Mouse (Mus musculus) right cerebral cortex, postnatal 10 days (tissue): ENCODE measurements at regions not wholly inside any gene's neighbourhood (a gene's known extent, or its start where the extent isn't known, plus 50 kb on each side); places are given as distances from the start of the nearest gene placed in this dataset.

ENCODE experiments used
- DNase-seq, 2 experiments: peaks; one replicate each; pipeline ENCODE4 v3.0.0; 2021; ENCODE audit warnings: low spot score in 2 of 2

- no peak for DNase-seq
Measured at GRCm38 (mm10) chr12:104567622-104568021, 94.5 kb upstream of the Gsc start.

- no peak for DNase-seq
Measured at GRCm38 (mm10) chr12:104562961-104563360, 89.8 kb upstream of the Gsc start.

DNA sequence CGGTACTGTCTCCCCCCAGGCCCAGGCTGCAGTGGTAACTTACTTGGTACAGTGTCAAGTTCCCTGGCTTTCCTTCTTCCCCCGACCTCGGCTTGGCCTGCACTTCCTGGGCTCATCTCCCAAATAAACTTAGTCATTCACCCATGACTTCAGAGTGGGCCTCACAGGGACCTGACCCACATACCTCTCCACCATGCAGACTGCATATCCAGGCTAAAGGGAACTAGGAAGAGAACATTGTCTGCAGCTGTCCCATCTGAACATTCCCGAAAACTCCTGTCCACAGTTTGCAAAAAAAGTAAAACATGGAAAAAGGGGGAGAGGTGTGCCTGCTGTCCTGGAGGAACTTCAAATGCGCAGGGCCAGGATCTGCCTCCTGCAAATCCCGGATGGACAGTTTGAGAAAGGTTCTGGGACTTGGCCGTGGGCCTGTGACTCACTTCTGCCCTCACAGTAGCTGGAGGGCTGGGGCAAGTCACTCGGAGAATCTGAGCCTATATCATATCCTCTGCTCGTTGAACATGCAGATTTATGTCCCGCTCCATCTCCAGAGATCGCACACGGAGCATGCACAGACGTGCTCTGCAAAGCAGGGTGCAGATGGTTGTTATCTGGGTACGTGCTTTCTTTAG, 87.9 kb upstream of the Gsc start:
- no peak for DNase-seq

DNA sequence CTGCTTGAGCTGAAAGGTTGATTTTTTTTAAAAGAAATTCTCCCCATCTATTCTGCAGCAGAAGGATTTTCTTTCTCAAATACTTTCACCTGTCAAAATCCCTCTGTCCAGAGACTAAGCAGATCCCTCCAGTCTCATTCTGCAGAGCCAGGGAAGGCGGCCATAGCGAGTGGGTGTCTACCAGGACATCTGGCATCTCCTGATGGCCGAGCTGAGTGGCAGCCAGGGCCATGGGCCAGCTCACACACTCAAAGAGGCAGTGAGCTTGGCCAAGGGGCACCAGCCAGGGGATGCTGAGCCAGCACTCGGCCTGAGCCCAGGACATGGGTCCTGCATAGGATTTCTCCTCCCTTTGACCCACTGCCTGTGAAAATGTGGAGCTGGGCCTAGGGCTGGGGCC, 84.6 kb upstream of the Gsc start:
- peak; percentile 82 to 84 for DNase-seq

DNA sequence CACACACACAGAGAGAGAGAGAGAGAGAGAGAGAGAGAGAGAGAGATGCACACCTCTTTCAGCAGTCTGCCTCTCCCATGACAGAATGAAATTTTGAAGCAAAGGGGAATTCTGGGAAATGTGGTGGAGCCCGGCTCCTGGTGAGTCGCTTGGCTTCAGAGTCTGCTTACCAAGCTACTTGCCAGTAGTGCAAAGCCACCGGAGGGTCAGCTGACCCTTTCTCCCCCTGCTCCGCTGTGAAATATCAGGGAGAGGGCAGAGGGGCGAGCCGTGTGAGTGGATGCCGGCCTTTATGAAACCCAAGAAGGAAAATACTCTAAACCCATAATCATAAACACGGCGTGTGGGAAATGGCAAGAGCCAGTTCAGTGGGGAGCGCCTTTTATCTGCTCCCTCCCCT, 84.2 kb upstream of the Gsc start:
- no peak for DNase-seq

DNA sequence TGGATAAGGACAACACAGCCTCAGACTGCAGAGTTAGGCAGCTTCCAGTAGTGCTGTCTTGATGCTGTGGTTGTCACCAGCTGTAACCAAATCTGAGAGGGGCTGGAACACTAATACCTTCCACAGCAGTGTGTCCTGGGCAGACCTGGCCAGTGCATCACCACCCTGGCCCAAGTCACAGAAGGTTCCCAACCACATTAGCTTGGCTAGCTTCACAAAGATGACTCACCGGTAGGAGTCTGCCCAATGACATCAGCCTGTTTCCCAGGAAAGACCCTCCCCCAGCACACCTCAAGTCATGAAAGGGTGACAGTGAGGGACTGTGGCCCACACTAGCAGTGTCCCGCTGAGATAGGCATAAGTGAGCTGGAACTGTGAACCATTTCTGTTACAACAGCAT, 75.5 kb upstream of the Gsc start:
- no peak for DNase-seq

DNA sequence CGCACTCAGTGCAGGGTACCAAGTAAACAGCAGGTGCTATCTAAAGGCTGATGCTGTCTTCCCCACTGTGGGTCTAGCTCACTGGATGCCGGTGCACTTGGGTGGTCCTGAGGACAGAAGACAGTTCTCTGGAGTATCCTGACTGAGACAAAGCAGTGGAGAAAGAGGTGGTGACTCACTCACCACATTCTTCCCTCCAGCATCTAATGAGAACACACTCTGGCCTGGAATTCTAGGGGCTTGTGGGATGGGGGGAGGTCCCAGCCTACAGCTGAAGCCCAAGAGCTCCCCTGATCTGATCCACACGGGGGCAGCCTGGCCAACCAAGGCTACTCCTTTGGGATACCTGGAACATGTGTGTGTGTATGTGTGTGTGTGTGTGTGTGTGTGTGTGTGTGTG, 74.4 kb upstream of the Gsc start:
- DNase-seq, result no peak

GRCm38 (mm10) chr12:104545993-104546769, 73.1 kb upstream of the Gsc start:
- DNase-seq, result no peak

GRCm38 (mm10) chr12:104539911-104540310, 66.8 kb upstream of the Gsc start:
- DNase-seq, result no peak

DNA sequence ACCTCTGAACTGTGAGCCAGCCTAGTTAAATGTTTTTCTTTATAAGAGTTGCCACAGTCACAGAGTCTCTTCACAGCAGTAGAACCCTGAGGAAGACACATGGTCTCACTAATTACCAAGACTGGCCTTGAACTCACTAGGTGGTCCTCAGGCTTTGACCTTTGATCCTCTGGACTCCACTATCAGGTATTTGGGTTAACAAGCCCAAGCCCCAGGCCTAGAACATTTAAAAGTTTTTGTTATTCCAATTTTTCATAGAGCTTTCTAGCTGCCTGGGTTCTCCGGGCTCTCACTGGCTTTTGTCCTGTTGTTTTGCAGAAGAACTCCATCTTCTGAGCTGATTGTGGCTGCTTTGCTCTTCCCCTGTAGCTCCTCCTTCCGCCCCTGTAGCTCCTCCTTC, 65.3 kb upstream of the Gsc start:
- no peak for DNase-seq

DNA sequence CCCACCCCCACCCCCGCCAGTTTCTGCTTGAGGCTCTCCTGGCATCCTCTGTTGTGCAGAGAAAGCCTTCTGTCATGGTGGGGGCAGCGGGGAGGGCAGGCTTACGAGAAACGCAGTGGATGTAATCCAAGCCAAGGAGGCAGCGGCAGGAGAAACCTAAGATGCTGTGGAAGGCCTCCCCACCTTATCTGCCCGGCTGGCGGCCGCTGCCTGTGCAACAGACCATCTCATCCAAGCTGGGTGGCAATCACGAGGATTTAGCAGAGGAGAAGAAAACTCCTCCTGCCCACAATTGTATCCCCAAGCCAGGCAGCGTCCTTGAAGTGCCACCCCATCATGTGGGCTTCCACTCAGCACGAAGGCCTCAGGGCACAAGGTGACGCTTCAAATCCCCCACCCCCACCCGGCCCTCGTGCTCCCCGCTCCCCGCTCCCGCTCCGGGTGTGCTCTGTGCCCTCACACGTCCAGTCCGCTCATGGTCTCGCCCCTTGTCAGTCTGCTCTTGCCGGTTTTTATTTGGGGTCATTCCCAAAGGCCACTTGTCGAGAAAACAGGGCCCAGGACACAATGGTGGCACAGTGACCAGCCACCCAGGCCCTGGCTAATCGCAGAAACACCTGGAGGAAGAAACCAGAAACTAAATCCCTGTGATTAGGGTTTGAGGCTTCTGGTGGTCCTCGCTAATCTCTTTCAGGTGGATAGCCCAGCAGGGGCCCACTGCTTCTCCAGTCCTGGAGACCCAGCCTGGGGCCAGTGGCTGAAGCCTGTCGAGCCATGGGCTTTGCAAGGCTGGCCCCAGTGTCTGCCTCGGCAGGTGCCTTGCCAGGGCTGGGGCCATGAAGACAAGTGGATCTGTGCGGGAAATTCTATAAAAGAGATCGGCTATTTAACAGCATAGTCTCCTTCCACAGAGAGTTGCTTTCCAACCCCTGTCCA, 58.6 kb upstream of the Gsc start:
- DNase-seq, result no peak

- no peak for DNase-seq
Measured at GRCm38 (mm10) chr12:104530586-104530985, 57.5 kb upstream of the Gsc start.
